ENCODE assay signal across 8 mouse cellular contexts in genomic region chr7:120635362-120635781, GRCm38 (mm10). TPM values are rescaled to one million over a fixed set of nuclear protein-coding genes. Genes with fewer than 3 reads are reported as not detected.
DNase-seq lines count a peak whose midpoint lies in the region; ATAC-seq and TF ChIP-seq lines count a peak whose summit lies in the region.

No protein-coding gene starts in this region.

- 0% methylated on average over 32 of the region's 32 CpGs for WGBS in heart, embryonic 12.5 days
- under 1% methylated on average over 30 of the region's 32 CpGs for WGBS in hindbrain, embryonic 11.5 days
- under 1% methylated on average over 32 of the region's 32 CpGs for WGBS in midbrain, embryonic 10.5 days

- intact Hi-C loops in gastrocnemius, postnatal 14 days (cut with DNase I; ENCODE audit: low total_unique reads) = no loop called here
- intact Hi-C loops in gastrocnemius, postnatal 36 days (cut with DNase I) = no loop called here

- CTCF ChIA-PET in Patski (lab: Charles Lee) = interaction anchor here (2.0 to 2.5 kb wide), 2 partner anchors 11 to 200 kb away, joined by 5 to 7 read pairs; no protein-coding TSS in a partner anchor

- H3K27me3 ChIP-seq in heart, embryonic 12.5 days (replicated peaks) = no peaks in the 10 kb centered on the region
- H3K27me3 ChIP-seq in Patski = no peaks in the 10 kb centered on the region
- H3K27me3 ChIP-seq in hindbrain, embryonic 11.5 days (ENCODE audit: control insufficient read depth, insufficient read depth, low read length) = no peaks in the 10 kb centered on the region
- H3K27me3 ChIP-seq in midbrain, embryonic 10.5 days (ENCODE audit: low read depth, poor library complexity, severe bottlenecking) = no peaks in the 10 kb centered on the region

- H3K27ac ChIP-seq in heart, embryonic 12.5 days (ENCODE audit: poor library complexity, severe bottlenecking) = peak overlapping the region; percentile 98
- peak overlapping the region; percentile 88 for H3K27ac ChIP-seq in hindbrain, embryonic 11.5 days (ENCODE audit: low read depth, low read length)
- peak overlapping the region; percentile 93 for H3K27ac ChIP-seq in midbrain, embryonic 10.5 days (replicated peaks)

- peak overlapping the region; percentile 95 for H3K4me2 ChIP-seq in heart, embryonic 12.5 days
- peak overlapping the region; percentile 76 for H3K4me2 ChIP-seq in hindbrain, embryonic 11.5 days (replicated peaks; ENCODE audit: low read depth, low read length)

- in situ Hi-C loops in Patski (cut with MboI; ENCODE audit: low pct_unique_long_range_greater_than_20kb) = loop anchor here (10.0 to 25.0 kb wide), 2 partner anchors 279 to 773 kb away; partner anchors contain the start of gene Polr3e

- no peak for DNase-seq in heart, postnatal 4 days
- DNase-seq in Patski (ENCODE audit: low read depth, low spot score) = no peak
- no peak for DNase-seq in hindbrain, embryonic 11.5 days (ENCODE audit: low spot score)
- no peak for DNase-seq in midbrain, embryonic 10.5 days (ENCODE audit: low spot score)
- no peak for DNase-seq in right cerebral cortex, postnatal 25 days
- no peak for DNase-seq in gastrocnemius, postnatal 14 days
- DNase-seq in gastrocnemius, postnatal 36 days = no peak

- peak; percentile 78 for ATAC-seq in heart, embryonic 12.5 days (ENCODE audit: insufficient number of reproducible peaks, low FRiP score)
- ATAC-seq in Patski = peak; percentile 63
- ATAC-seq in hindbrain, embryonic 11.5 days (ENCODE audit: low FRiP score) = peak; percentile 88

- H3K9ac ChIP-seq in heart, embryonic 12.5 days = peak overlapping the region; percentile 92
- peak overlapping the region; percentile 97 for H3K9ac ChIP-seq in hindbrain, embryonic 11.5 days (ENCODE audit: low read depth, low read length)

- H3K4me3 ChIP-seq in heart, embryonic 12.5 days = peak overlapping the region; percentile 76
- H3K4me3 ChIP-seq in hindbrain, embryonic 11.5 days (ENCODE audit: low read depth, low read length) = peak overlapping the region; percentile 91
- peak overlapping the region; percentile 82 for H3K4me3 ChIP-seq in midbrain, embryonic 10.5 days

- POLR2A ChIA-PET in Patski (lab: Charles Lee) = interaction anchor here (0.8 to 2.2 kb wide), 2 partner anchors 87 to 194 kb away, joined by 6 to 9 read pairs; no protein-coding TSS in a partner anchor

- no peak for TF ChIP-seq CTCF in Patski (IDR thresholded peaks at IDR 0.05)

- peaks cover 13% of the 10 kb centered on the region; the same call in 1 of the 2 replicates for H3K4me1 ChIP-seq in heart, embryonic 12.5 days (replicated peaks)
- H3K4me1 ChIP-seq in hindbrain, embryonic 11.5 days (replicated peaks; ENCODE audit: control insufficient read depth, insufficient read depth, low read length) = no peaks in the 10 kb centered on the region; the same call in 1 of the 2 replicates
- peaks cover 19% of the 10 kb centered on the region for H3K4me1 ChIP-seq in midbrain, embryonic 10.5 days

- no peaks in the 10 kb centered on the region for H3K9me3 ChIP-seq in heart, embryonic 12.5 days (replicated peaks)
- H3K9me3 ChIP-seq in hindbrain, embryonic 11.5 days (ENCODE audit: control insufficient read depth, low read length) = no peaks in the 10 kb centered on the region
- H3K9me3 ChIP-seq in midbrain, embryonic 10.5 days (replicated peaks) = no peaks in the 10 kb centered on the region

- H3K36me3 ChIP-seq in heart, embryonic 12.5 days = peaks cover 24% of the 10 kb centered on the region
- H3K36me3 ChIP-seq in hindbrain, embryonic 11.5 days (ENCODE audit: control insufficient read depth, insufficient read depth, low read length) = no peaks in the 10 kb centered on the region
- H3K36me3 ChIP-seq in midbrain, embryonic 10.5 days = peaks cover 30% of the 10 kb centered on the region

RNA-seq across cellular contexts. Expression of gene Uqcrc2, which starts 0.4 kb away (rescaled TPM):
- polyA plus RNA-seq in heart, embryonic 12.5 days (2016; fragmentation: Nextera tagmentation; extraction: Ambion mirVana) = 409 and 430 TPM in 2 replicates
- 100 to 1,000 TPM; 820 to 827 TPM for total RNA-seq in heart, postnatal 4 days (2021)
- polyA plus RNA-seq in Patski (2021) = 278 TPM
- 200 and 206 TPM in 2 replicates for polyA plus RNA-seq in hindbrain, embryonic 11.5 days (2014; fragmentation: Nextera tagmentation; extraction: Ambion mirVana)
- polyA plus RNA-seq in midbrain, embryonic 10.5 days (2016; fragmentation: Nextera tagmentation; extraction: Ambion mirVana) = 180 and 188 TPM in 2 replicates
- 100 to 1,000 TPM; 471 to 589 TPM for total RNA-seq in gastrocnemius, postnatal 14 days (2021)
- total RNA-seq in gastrocnemius, postnatal 36 days (2021) = 100 to 1,000 TPM; 505 to 521 TPM

RNA-seq across cellular contexts. Expression of gene Pdzd9, which starts 34.8 kb away (rescaled TPM):
- polyA plus RNA-seq in heart, embryonic 12.5 days (2016; fragmentation: Nextera tagmentation; extraction: Ambion mirVana) = 0.27 and 0.39 TPM in 2 replicates
- not detected for total RNA-seq in heart, postnatal 4 days (2021)
- 0.30 TPM for polyA plus RNA-seq in Patski (2021)
- polyA plus RNA-seq in hindbrain, embryonic 11.5 days (2014; fragmentation: Nextera tagmentation; extraction: Ambion mirVana) = 0.20 and 0.80 TPM in 2 replicates
- 0.24 and 0.41 TPM in 2 replicates for polyA plus RNA-seq in midbrain, embryonic 10.5 days (2016; fragmentation: Nextera tagmentation; extraction: Ambion mirVana)
- under 1 TPM in 1 of 2 experiments, not detected in 1; 0.13 TPM for total RNA-seq in gastrocnemius, postnatal 14 days (2021)
- not detected for total RNA-seq in gastrocnemius, postnatal 36 days (2021)

RNA-seq across cellular contexts. Expression of gene Mosmo, which starts 42.0 kb away (rescaled TPM):
- polyA plus RNA-seq in heart, embryonic 12.5 days (2016; fragmentation: Nextera tagmentation; extraction: Ambion mirVana) = 15.4 and 16.1 TPM in 2 replicates
- total RNA-seq in heart, postnatal 4 days (2021) = 10 to 100 TPM; 30.0 to 33.6 TPM
- 25.9 TPM for polyA plus RNA-seq in Patski (2021)
- 13.2 and 16.6 TPM in 2 replicates for polyA plus RNA-seq in hindbrain, embryonic 11.5 days (2014; fragmentation: Nextera tagmentation; extraction: Ambion mirVana)
- polyA plus RNA-seq in midbrain, embryonic 10.5 days (2016; fragmentation: Nextera tagmentation; extraction: Ambion mirVana) = 11.9 and 13.0 TPM in 2 replicates
- 10 to 100 TPM; 16.1 to 20.9 TPM for total RNA-seq in gastrocnemius, postnatal 14 days (2021)
- total RNA-seq in gastrocnemius, postnatal 36 days (2021) = 10 to 100 TPM; 16.4 to 16.7 TPM
